Mouse (Mus musculus) cerebellum, adult 9-11 months (tissue): ENCODE measurements at regions not wholly inside any gene's neighbourhood (a gene's known extent, or its start where the extent isn't known, plus 50 kb on each side); places are given as distances from the start of the nearest gene placed in this dataset.

Source experiments
- DNase-seq: peaks from one replicate; pipeline ENCODE4 v3.0.0; 2022

DNA sequence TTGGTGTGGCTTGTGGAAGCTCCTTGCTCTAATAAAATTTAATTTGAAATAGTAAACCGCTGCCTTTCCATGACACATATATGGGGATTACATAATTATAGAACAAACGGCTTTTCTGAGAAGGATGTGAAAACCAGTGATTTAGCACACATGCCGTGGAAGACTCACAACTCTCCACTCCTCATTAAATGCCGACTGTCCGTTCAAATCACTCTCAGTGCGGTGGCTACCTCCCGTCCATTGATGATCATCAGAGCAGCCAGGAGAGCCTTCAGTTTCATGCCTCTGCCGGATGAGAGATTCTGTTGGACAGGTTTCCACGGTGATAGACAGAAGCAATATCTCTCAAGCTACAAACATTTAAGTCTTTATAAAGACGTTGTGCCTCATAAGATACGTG, 451.3 kb downstream of the Glrx3 start:
- no peak for DNase-seq

DNA sequence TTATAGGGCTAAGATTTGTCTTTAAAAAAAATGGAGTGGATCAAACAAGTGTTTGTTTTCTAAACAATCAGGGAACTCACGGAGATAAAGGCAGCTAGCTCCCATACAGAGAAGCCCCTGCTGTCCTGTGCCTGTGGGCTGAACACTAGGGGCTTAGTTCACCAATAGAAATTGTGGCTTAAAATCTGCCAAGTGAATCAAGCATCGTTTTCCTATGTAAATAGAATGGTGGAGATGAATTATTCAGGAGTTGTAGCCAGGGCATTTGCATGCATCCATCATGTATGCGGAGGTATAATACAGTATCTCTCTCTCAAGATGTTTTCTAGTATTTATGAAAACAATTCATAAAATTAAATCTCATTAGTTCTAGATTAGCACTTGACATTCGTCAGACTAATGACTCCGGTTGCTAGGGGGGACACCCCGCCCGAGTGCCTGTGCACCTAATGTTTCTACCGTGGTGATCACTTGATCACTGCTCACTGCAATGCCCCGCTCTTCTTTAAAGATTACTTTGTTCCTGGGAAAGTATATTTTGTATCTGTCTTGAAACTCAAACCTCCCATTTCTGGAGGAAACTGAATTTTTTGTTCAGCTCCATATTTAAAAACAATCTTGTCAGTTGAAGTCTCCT, 469.1 kb downstream of the Glrx3 start:
- DNase-seq: no peak

DNA sequence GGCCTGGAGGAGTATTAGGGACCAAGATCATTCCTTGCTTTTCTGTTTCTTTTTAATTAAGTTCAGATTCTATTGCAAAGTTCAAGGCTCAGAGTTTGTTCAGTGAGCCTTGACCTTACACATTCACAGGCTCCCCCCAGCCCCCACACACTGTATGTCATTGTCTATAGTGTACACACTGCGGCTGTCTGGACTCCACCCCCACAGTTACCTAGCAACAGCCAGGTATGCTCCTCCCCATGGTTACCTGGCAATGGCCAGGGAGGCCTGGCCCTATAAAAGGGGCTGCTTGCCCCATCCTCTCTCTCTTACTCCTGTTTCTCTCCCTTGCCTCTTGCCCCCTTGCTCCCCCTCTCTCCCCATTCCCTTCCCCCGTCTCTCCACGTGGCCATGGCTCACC, 472.0 kb downstream of the Glrx3 start:
- no peak for DNase-seq

DNA sequence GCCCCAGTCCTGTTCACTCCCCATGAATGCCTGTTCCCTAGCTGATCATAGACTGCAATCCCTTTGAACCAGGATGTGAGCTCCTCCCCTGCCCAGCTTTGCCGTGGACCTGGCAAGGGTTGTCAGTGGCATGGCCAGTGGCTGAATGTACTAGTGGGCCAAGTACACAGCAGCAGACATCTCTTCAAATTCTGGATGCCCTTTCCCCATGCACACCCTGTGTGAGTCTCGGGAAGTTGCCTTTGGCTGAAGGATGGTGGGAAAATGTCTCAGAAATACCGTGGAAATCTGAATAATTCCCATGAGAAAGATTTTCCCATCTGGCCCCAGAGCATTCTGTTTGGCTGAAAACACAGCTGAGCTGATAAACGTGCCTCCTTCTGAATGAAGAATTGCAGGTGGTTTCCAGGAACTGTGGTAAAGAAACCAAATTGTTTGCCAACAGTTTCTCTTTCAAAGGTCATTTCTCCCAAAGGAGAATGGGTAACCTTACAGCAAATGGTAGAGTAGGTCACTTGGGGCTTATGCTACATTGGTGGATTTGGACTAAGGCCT, 476.2 kb downstream of the Glrx3 start:
- DNase-seq: no peak

DNA sequence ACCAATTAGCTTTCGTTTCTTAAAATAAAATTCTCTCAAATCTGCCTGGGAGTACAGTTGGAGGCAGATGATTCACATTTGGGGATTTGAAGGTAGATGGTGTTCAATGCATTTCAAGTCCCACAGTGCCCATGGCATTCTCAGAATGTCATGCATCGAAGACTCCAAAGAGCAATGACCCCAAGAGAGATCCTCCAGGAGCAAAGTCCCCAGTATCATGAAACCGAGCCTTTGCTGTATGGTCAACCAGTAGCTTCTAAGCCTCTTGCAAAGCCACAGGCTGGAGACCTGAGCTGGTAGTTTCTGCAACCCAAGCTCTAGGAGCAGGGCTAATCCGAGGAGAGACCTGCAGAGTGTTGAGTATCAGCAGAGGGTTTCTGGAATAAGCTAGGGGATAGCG, 477.1 kb downstream of the Glrx3 start:
- no peak for DNase-seq

DNA sequence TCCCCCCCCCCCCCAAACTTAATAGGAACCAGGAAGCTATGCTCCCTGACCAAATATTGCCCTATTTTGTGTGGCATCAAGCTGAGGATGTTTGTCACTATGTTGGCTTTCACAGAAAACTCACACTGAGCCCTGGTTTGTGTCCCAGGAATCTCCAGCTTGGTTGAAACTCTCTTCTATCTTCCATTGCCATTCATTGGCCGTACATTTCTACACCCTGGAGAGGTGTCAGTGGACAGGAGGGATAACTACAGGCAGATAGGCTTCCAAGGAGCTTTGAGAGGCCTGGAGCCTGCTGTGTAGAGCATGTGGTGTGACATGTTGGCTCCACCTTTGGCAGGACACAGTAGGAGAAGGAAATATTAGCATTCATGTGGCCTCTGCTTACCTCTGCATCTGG, 478.9 kb downstream of the Glrx3 start:
- DNase-seq: peak; percentile 37

DNA sequence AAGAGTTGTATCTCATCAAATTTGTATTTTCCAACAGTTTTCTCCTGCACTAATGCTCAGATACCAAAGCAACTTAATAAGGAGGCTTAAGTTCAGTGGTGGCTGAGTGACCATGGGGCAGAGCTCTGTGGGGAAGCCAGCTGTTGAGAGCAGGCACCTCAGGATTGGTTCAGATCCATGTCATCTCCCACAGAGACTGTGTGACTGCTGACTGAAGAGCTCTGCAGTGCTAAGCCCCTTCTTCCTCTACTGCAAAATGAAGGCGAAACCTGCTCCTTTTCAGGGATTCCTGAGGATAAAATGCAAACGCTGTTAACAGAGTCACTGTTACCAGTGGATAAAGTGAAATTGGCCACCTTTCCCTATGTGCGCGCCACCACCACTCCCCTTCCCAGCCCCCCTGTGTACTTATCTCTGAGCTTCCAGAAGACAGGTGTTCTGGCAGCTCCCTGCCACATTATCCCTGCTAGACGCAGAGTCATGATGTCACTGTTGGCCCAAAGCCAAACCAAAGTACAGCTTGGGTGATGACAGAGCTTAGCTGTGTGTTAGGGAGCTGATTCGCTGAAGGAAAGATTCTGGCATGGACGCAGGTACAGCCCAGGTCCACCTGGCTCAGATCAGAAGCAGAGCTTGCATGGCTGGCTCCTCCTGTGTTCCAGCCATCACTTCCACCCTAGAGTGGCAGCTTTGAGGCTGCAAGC, 472.9 kb downstream of the Tcerg1l start:
- peak; percentile 41 for DNase-seq

DNA sequence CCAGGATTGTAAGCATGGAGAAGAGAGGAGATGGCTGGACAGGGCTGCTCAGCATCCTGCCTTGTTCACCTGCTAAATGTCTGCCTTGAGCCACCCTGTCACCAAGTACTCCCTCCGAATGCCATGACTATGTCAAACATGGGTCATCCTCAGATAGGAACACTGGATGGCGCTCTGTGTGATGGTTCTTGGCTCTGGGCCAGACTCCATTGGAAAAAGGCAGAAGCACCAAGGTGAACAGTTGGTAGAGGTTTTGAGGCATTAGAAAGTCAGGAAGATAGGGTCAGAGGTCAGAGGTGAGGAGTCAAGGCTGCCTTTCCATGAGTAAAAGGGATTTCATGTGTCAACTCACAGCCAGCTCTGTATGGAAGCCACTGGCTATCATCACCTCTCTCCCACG, 471.9 kb downstream of the Tcerg1l start:
- no peak for DNase-seq

DNA sequence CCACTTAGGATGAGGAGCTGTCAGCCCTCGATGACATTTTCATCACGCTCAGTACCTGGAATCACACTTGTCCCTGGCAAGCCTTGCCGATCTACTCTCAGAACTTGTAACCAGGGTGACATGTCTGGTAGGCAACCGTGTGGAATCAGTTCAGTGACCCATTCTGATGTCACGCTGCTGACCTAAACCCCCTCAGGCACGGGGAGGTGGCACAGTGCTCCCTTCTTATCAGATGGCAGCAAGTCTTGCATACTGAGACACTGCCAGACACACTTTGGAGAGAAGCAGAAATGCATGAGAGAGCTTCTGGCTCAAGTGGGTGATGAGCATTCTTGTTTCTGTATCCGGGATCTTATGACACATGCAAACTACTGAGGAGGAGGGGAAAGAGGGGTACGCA, 470.2 kb downstream of the Tcerg1l start:
- DNase-seq: no peak

DNA sequence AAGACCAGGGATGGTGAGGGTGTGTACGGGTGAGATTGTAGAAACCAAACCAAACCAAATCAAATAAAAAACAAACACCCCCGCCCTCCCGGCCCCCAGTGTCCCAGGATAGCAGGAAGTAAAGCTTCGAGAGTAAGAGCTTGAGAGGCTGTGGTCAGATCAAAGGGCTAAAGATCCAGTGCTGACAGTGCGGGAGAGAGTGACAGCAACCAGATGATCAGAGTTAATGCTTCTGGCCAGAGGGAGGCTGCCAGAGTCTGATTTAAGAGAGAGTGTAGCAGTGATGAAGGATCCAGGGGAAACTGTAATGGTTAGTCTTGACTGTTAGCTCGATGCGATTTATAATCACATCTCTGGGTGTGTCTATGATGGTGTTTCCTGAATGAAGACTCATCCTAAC, 467.3 kb downstream of the Tcerg1l start:
- DNase-seq: no peak

DNA sequence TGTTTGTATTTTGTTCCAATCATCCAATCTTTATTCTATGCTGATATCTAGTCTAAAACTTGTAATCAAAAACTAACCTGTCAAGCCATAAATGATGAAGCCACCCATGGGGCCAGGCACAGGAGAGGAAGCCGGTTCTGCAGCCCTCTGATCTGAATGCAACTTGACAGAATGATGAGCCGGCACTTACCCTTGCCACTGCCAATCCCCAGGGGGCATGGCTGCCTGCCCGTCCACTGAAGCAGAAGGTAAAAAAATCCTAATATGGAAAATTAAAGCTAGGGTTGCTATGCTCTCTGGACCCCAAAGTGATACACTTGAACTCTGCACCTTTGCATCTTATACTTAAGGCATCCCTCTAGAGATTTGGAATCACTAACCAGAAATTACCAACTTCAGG, 461.6 kb downstream of the Tcerg1l start:
- DNase-seq: no peak

DNA sequence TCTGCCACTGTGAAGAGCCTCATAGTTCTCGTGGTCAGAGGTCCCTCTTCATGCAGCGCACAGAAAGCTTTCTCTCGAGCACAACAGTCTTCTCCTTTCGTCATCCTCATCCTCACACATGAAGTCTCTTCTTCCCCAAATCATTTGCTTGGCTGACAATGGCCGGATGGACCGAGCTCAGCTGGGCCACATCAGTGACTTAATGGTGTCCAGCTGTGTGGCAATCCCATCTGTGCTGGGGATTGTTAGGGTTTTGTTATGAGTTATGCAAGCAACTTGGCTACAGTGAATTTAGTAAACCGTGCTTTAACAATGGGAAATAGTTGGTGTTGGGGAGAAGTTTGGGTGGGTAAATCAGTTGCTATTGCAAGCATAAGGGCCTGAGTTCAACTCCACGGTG, 458.4 kb downstream of the Tcerg1l start:
- no peak for DNase-seq

DNA sequence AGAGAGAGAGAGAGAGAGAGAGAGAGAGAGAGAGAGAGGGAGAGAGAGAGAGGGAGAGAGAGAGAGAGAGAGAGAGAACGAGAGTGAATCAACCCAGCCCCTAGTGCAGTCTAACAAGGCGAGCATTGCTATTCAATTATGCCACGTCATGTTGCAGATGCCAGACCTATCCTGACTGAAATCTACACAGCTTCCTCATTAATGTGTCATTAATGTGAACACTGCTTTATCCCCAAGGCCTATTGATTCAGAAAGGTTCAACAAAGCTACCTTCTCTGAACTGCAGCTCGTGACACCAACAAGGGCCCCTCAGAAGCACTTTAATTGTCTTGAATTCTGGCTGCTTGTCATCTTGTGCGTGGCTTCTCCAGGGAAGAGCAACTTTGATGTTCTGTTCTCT, 457.4 kb downstream of the Tcerg1l start:
- no peak for DNase-seq

DNA sequence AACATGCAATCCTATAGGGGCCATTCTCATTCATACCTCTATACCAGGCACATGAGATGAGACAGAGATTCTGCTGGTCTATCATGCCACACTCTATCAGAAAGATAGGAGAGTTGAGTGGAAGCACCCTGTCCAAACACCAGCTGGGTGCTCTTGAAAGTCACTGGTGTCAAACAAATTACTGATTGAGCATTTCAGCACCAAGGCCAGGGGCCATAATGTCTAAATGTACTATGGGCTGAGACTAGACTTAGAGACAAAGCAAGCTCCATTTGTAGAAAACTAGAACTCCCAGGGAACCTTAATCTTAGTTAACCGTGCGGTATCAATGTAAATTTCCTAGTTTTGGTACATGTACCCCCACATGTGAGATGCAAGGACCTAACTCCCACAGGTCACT, 452.5 kb downstream of the Tcerg1l start:
- no peak for DNase-seq

DNA sequence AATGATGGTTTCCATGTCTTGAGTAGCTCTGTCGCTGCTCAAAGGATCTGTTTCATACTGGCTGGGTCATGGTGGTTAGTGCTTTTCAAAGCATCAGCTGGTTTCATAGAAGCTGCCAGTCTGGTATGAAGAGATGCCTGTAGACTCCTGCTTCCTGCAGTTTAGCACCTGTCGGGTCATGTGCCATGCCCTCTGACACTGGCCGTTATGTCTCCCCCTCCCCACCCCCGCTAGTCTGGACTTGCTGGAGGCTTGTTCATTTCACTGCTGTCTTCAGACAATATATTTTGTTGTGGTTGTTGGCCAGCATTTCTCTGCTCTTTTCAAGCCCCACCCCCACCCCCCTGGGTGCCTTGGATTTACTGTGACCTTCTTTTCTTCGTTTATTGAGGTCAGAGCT, 450.1 kb downstream of the Tcerg1l start:
- no peak for DNase-seq

DNA sequence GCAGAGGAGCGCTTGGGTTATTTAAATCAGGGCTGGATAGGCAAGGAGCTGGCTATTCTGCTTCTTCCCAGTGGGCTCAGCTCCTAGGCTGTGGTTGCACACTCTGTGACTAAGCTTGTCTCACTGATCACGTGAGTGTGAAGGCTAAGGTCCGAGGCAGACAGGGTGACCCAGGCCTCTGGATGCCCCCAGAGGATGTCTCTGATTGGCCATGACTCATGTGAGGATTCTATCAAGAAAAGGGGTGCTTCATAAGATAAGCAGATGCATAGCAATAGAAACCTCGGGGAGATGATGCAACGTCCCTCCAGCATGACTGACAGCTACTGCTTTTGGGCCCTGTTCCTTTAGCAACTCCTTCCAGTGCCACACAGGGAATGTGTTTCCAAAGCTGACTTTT, 440.2 kb downstream of the Tcerg1l start:
- no peak for DNase-seq

DNA sequence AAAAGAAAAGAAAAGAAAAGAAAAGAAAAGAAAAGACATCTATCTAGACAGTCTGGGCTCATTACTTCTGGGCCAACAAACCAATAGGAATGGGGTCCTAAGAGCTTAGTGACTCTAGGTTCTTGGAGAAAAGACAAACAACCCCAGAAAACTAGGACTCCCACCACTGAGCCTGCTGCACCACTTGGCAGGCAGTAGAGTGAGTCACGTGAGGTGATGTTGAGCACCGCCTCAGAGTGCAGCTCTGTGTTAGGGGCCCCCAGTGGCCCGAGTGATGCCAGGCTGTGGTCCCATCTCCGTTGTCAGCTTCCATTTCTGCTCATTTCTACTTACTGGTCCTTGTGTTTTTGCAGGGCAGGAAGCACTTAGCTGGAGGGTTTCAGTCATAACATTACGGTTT, 439.7 kb downstream of the Tcerg1l start:
- no peak for DNase-seq

DNA sequence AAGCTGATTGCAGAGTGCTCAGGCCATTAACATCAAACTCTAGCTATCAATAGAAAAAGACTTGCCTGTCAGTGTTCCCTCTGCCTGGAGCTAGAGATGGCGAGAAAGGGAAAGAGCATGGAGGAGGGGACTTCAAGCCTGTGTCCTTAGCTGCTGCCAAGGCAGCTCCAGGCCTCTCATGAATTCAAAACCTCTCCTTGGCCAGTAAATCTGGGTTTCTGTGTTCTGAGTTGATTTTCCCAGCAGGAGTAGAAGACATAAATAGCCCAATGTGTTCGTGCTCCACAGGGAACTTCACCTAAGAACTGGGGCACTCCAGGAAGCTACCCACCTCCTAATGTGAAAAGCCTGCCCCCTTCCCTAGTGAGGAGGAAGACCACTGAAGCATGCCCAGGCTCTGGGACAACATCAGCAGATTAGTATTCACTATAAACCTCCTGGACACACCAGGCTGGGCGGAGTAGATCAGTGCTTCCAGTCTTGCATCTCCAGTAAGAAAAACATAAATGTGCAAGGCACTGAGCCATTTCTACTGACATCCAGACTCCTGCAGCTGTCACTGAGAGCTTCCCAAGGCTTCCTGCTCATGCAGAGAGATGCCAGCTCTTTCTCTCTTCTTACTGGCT, 433.9 kb downstream of the Tcerg1l start:
- DNase-seq: peak; percentile 44

DNA sequence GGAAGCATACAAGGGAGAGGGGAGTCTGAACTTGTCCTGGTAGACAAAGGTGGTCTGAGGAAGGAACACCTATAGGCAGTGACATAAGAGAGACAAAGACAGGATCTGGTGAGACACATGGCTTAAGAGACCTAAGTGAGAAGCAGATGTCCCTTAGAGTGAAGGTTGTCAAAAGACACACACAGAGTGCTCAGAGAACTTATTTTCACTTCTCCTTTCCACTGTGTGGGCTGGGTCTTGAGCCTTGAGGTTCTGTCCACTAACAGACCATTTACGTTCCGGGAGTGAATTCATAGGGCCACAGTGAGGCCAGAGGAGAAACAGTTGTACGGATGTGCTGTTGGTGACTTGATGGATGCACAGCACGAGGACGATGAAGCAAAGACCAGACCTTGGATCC, 422.8 kb downstream of the Tcerg1l start:
- DNase-seq: no peak

DNA sequence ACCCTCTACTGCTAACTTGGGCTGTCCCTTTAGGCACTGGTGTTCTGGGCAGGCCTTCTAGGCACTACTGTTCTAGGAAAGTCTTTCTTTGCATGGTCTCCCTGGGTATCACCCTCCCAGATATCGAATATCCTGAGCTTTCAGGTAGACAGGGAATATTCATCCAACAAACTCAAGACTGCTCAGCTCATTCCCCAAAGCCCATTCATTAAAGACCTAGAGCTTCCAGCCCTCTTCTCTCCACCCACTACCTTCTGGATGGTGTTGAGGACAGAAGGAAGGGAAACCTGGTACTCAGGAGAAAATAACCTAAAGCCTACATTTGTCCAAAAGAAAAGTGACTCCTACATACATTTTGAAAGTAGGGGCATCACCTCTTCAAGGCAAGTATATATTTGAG, 420.0 kb downstream of the Tcerg1l start:
- DNase-seq: no peak

DNA sequence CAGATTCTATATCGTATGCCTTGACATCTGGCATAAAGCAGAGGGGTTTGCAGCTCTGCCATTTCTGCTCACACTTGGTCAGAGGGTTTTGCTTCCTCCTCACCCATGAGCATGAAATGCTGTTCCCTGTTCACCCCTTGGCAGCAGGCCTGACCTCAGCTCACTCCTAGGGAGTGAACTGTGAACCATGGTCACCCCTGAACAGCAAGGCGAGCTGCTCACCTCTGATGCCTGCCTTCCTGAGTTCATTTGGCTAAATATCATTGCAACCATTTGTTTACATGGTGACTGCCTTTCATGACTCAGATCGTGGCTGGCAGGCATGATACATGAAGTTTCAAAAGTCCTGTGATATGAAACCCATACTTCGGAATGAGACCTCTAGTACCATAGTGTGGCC, 418.2 kb downstream of the Tcerg1l start:
- DNase-seq: no peak

DNA sequence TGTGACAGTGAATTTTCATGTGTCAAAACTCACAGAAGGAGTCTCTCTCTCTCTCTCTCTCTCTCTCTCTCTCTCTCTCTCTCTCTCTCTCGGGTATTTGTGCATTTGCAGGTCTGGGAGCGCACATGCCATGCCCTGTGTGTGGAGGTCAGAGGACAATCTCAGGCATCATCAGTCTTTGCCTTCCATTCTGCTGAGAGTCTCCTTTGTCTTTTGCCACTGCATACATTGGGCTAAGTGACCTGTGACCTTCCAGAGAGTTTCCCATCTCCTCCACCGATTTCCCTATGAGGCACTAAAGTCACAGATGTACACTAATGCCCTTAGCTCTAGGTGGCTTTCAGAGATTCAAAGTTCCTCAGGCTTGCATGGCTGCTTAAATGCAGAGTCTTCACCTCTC, 391.7 kb downstream of the Tcerg1l start:
- DNase-seq: no peak

DNA sequence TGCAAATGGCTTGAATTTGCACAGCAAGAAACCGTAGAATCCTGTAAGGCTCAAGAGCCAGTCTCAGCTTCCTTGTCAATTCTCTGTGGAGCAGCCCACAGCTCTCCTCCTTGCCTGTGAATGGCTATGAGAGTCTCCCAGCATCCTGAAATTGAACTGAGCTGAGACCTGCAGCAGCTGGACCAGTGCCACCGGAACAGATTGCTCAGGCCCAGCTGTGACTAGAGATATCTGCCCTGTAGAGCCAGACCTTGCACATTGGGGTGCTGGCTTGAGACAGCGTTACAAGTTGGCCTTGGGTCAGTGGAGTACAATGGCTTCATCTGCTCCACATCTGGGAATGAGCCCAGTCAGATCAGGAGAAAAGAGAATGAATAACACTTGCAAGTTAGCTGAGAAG, 390.6 kb downstream of the Tcerg1l start:
- peak; percentile 24 for DNase-seq

DNA sequence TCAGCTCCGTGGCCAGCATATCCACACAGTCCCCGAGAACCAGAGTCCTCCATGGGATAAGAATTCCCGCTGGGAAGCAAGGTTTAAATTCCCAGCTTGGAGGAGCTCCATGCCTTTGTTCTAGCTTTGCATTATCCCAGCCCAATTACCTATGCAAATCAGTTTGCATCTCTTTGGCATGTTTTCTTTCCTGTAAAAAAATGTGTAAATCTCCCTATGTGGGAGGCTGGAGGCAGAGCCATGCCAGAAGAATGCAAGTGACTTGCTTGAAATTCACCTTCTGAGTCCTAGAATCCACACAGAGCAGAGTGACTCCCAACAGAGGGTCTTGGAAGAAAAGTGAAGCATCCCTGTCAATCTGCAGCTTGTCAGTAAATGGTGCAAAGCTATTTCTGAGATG, 388.9 kb downstream of the Tcerg1l start:
- DNase-seq: no peak
